Mouse (Mus musculus): ENCODE data around the gene Chrna7.

- TF ChIP-seq POLR2A (IDR thresholded peaks at IDR 0.05; ENCODE audit: insufficient read depth, low read length) (no peak), CTCF (IDR thresholded peaks at IDR 0.05; ENCODE audit: low read depth, low read length) (no peak), EP300 (IDR thresholded peaks at IDR 0.05; ENCODE audit: insufficient read depth, low read depth, low read length) (no peak)
Observed at GRCm38 (mm10) chr7:63164617-63165016, 47.8 kb downstream of the Chrna7 start.

All from ES-Bruce4 (cell line).